ENCODE assay signal across 8 mouse cellular contexts in the genomic region with DNA sequence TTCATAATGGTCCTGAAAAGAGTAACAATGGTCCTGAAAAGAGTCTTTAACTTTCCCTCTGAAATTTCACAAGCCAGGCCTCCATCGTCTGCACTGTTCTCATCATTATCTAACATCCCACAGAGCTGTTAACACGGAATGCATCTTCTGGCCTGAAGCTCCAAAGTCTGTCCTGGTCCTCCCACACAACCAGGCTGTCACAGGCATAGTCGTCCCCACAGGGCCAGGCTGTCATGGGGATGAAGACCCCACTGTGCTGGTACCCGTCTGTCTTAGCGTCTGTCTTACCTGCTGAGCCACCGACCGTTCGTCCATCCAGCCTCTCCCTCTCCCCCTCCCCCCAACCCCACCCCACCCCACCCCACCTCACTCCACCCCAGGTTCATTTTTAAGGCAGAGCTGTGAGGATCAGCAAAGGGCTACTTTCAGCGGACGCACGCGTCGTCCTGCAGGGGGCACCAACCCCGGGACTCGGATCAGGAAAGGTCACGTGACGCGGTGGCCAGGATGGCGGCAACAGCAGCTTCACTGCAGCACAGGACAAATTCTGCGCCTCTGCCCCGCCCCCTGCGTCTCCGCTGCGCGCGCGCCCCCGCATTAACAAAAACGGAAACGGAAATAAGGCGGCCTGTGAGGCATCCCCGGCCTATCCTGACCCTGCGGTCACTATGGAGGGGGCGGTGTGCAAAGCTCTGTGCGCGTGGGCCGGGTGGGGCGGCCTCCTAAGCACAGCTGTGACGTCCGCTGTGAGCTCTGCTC. TPM values are rescaled to one million over a fixed set of nuclear protein-coding genes. Genes with fewer than 3 reads are reported as not detected.
DNase-seq lines count a peak whose midpoint lies in the region; ATAC-seq and TF ChIP-seq lines count a peak whose summit lies in the region.

No protein-coding gene starts in this region.

- H3K4me2 ChIP-seq in lung, postnatal 0 days (replicated peaks; ENCODE audit: low read depth, low read length) = peak overlapping the region; percentile 65

- no peak overlapping the region for H3K9ac ChIP-seq in lung, postnatal 0 days (replicated peaks; ENCODE audit: low read depth)

- H3K4me3 ChIP-seq in lung, postnatal 0 days (ENCODE audit: low read depth, low read length) = peak overlapping the region; percentile 53

- H3K36me3 ChIP-seq in lung, postnatal 0 days (ENCODE audit: insufficient read depth, low read length) = no peaks in the 10 kb centered on the region

- no peak for TF ChIP-seq EP300 in lung, postnatal 0 days (IDR thresholded peaks at IDR 0.05)

- DNase-seq in Muller cell, postnatal 12 days (ENCODE audit: inconsistent ontology term) = peak; percentile 97
- DNase-seq in cerebellum, adult 9-11 months = peak; percentile 92
- peak; percentile 56 for DNase-seq in layer of hippocampus, adult 9-10 months (ENCODE audit: low spot score)
- peak; percentile 97 for DNase-seq in lung, postnatal 0 days (ENCODE audit: low spot score)
- peak; percentile 68 for DNase-seq in ovary, postnatal 10 days (ENCODE audit: low spot score)
- DNase-seq in thymus, postnatal 10 days (ENCODE audit: low spot score in 2 of 2) = peak; percentile 92 to 95

- no peaks in the 10 kb centered on the region for H3K4me1 ChIP-seq in lung, postnatal 0 days (ENCODE audit: insufficient read depth, low read depth, low read length)

- TF ChIP-seq CTCF in lung, postnatal 0 days (IDR thresholded peaks at IDR 0.05) = peak; percentile 75

- WGBS in lung, postnatal 0 days = 9% methylated on average over 37 of the region's 40 CpGs

- peak overlapping the region; percentile 82 for H3K27ac ChIP-seq in lung, postnatal 0 days (ENCODE audit: low read length)

- H3K27me3 ChIP-seq in lung, postnatal 0 days (replicated peaks; ENCODE audit: insufficient read depth, low read length) = no peaks in the 10 kb centered on the region

- peaks cover 22% of the 10 kb centered on the region for H3K9me3 ChIP-seq in lung, postnatal 0 days (ENCODE audit: low read length)

- peak; percentile 39 for ATAC-seq in frontal cortex, adult (ENCODE audit: low TSS enrichment)
- peak; percentile 70 to 80 for ATAC-seq in hematopoietic stem cell, adult 5-6 weeks (replicated peaks in 1 of 2; ENCODE audit: insufficient read depth in 1 of 2, low FRiP score in 2 of 2, low TSS enrichment in 1 of 2, low read depth in 1 of 2, poor library complexity in 2 of 2, severe bottlenecking in 2 of 2)
- ATAC-seq in lung, postnatal 0 days = peak; percentile 91

RNA-seq across cellular contexts. Expression of a gene that starts 0.8 kb away (rescaled TPM):
- 12.3 and 15.4 TPM in 2 replicates for total RNA-seq in hematopoietic stem cell, adult 5-6 weeks (2017)
- polyA plus RNA-seq in lung, postnatal 0 days (2015; fragmentation: Nextera tagmentation; extraction: Ambion mirVana) = 12.2 and 14.3 TPM in 2 replicates

RNA-seq across cellular contexts. Expression of a gene that starts 22.7 kb away (rescaled TPM):
- not detected in 2 replicates for total RNA-seq in hematopoietic stem cell, adult 5-6 weeks (2017)
- polyA plus RNA-seq in lung, postnatal 0 days (2015; fragmentation: Nextera tagmentation; extraction: Ambion mirVana) = not detected in 2 replicates

RNA-seq across cellular contexts. Expression of a gene that starts 55.8 kb away (rescaled TPM):
- not detected in 2 replicates for total RNA-seq in hematopoietic stem cell, adult 5-6 weeks (2017)
- polyA plus RNA-seq in lung, postnatal 0 days (2015; fragmentation: Nextera tagmentation; extraction: Ambion mirVana) = not detected in 2 replicates

Comparison
In these comparisons a context has a peak if more than half of its experiments do, and no peak if none do; other contexts are left out.
1. Peak in every context shown above with its lines: DNase-seq, ATAC-seq, H3K4me3 ChIP-seq and H3K27ac ChIP-seq.
2. ATAC-seq: peak in every context shown above with its lines; median percentile 91 in lung, postnatal 0 days; 75 in hematopoietic stem cell, adult 5-6 weeks; 39 in frontal cortex, adult.